Mouse (Mus musculus) bone marrow, adult 2 months (tissue): Measurements from ENCODE around the gene Ccdc78.

Experiments used
- CTCF ChIP-seq: fragments of 200-500 bp; IDR thresholded peaks from 2 replicates; pipeline ENCODE4 v1.5.1; 2011; ENCODE audit warnings: low read length, control low read depth; ENCODE audit not compliant: control insufficient read depth, insufficient read depth
- POLR2A ChIP-seq: fragments of 200-500 bp; IDR thresholded peaks from 2 replicates; pipeline ENCODE4 v1.6.1; 2011; ENCODE audit warnings: low read depth, mild to moderate bottlenecking, control low read depth, low read length, borderline replicate concordance; ENCODE audit not compliant: control insufficient read depth

GRCm38 (mm10) chr17:25783861-25784574 lies 2.4 kb upstream of the Ccdc78 start:
- TF ChIP-seq CTCF (no peak), POLR2A (peak; percentile 20; the same call in 1 of the 2 replicates)
